Mouse (Mus musculus) liver, embryonic 12.5 days (tissue): ENCODE results near the gene Ankrd6. TPM values are rescaled to one million over a fixed set of nuclear protein-coding genes. Genes with fewer than 3 reads are reported as not detected.
"Not testable (repeated sequence)": the region's sequence is repeated elsewhere in the genome, so short reads cannot be mapped to it uniquely, and the experiment has no call there.

ENCODE experiments used
- ATAC-seq: fragments of 200-750 bp; cut with Nextera tagmentation; 2 replicates; pipeline ENCODE4 v1.8.0; 2017; ENCODE audit warnings: moderate number of reproducible peaks, mild to moderate bottlenecking, moderate library complexity
- H3K27ac ChIP-seq: fragments of 300-500 bp; sonication (generic); 2 replicates; pipeline ENCODE4 v1.5.1; 2016; ENCODE audit warnings: mild to moderate bottlenecking
- H3K27me3 ChIP-seq: fragments of 300-500 bp; sonication (generic); replicated peaks from 2 replicates; pipeline ENCODE4 v1.6.1; 2016; ENCODE audit warnings: mild to moderate bottlenecking, moderate library complexity
- H3K36me3 ChIP-seq: fragments of 300-500 bp; sonication (generic); 2 replicates; pipeline ENCODE4 v1.6.1; 2016; ENCODE audit warnings: mild to moderate bottlenecking, moderate library complexity
- H3K4me1 ChIP-seq: fragments of 300-500 bp; sonication (generic); 2 replicates; pipeline ENCODE4 v1.6.1; 2016
- H3K4me2 ChIP-seq: fragments of 300-500 bp; sonication (generic); 2 replicates; pipeline ENCODE4 v1.6.1; 2016; ENCODE audit warnings: mild to moderate bottlenecking, moderate library complexity
- H3K4me3 ChIP-seq: fragments of 300-500 bp; sonication (generic); 2 replicates; pipeline ENCODE4 v1.5.1; 2016; ENCODE audit warnings: mild to moderate bottlenecking, moderate library complexity
- H3K9ac ChIP-seq: fragments of 300-500 bp; sonication (generic); 2 replicates; pipeline ENCODE4 v1.6.1; 2016; ENCODE audit warnings: mild to moderate bottlenecking, moderate library complexity
- H3K9me3 ChIP-seq: fragments of 300-500 bp; sonication (generic); replicated peaks from 2 replicates; pipeline ENCODE4 v1.6.1; 2016; ENCODE audit warnings: mild to moderate bottlenecking, moderate library complexity
- WGBS: fragments of 180-500 bp; shearing (Covaris S2); methylation state at CpG from one replicate; pipeline ENCODE4 v1.1.7; 2016; ENCODE audit not compliant: insufficient replicate concordance; 5-methylcytosine and 5-hydroxymethylcytosine counted together
- polyA plus RNA-seq: library from polyadenylated mRNA; unstranded; fragments of >200 nt; fragmentation: Nextera tagmentation; extraction: Ambion mirVana; gene quantifications from 2 replicates; pipeline ENCODE4 v1.2.1, GENCODE M21; 2016

The Ankrd6 gene
- polyA plus RNA-seq, 1 experiment from 2014 or later: 1.5 TPM

DNA sequence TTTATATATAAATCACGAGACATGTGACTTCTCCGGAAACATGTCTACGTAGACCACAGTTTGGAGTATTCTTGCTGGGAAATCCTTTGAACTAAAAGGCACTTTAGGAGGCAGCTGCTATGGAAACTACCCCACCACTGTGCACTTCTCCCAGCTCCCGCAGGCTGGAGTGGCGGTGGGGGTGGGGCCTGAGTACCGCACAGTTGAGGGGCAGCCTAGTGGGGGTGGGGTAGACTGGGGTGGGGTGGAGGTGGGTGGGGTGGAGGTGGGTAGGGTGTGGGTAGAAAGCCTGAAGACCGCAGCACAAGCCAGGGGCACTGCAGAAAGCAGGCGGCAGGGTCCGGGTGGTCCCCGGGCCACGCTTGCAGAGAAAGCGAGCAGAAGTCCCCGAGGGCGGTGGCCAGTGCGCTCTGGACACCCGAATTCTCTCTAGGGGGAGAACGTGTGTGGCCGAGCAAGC lies 32.1 kb upstream of the Ankrd6 start, which contains the start of gene Rragd:
TSS of gene Rragd (plus strand) at position 322 of the 460 bp plus-strand sequence.
- peak; percentile 8; the same call in 1 of the 2 replicates for ATAC-seq
- Histone ChIP-seq H3K4me2 (peak within 1 kb of the TSS; percentile 99), H3K27ac (peak within 1 kb of the TSS; percentile 56; the same call in 1 of the 2 replicates), H3K36me3 (no peaks in the 10 kb centered on the region), H3K9ac (peak within 1 kb of the TSS; percentile 78), H3K9me3 (peaks cover 4% of the 10 kb centered on the region; the same call in 1 of the 2 replicates), H3K27me3 (peaks cover 71% of the 10 kb centered on the region), H3K4me1 (peaks cover 81% of the 10 kb centered on the region), H3K4me3 (peak within 1 kb of the TSS; percentile 71)
- under 1% methylated on average over 18 of the region's 18 CpGs for WGBS

DNA sequence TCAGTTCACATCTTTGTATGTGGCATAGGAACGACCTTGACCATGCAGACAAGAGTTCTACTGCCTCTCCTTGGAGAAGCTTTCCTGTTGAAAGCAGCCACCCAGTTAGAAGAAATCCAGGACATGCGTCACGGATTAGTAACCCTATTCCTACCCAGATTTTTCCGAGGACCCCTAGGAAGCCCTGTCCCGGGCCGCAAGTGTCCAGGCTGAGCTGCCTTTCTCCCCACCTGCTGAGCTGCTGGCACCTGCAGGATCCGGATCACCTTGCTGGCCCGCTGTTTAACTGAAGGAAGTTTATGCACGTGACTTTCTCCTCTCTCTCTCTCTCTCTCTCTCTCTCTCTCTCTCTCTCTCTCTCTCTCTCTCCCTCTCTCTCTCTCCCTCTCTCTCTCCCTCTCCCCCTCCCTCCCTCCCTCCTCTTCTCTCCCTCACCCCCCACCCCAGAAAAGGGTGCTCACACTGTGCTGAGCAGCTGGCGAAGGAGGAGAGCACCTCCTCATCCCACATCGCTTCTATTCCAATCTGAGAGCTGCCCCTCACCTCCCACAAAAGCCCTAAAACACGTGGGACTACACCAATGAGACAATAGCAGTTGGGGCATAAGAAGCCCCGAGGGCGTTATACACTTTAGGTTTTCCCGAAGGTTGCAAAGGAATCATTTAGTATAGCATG lies 31.5 kb upstream of the Ankrd6 start:
- peaks cover 75% of the 10 kb centered on the region for H3K4me1 ChIP-seq
- 0 out of 2 replicates have a peak overlapping the region, but pooled peaks have one; percentile 20 for H3K27ac ChIP-seq
- no peak for ATAC-seq
- H3K27me3 ChIP-seq: peaks cover 71% of the 10 kb centered on the region
- H3K4me2 ChIP-seq: peak overlapping the region; percentile 99
- peak overlapping the region; percentile 78; the same call in 1 of the 2 replicates for H3K9ac ChIP-seq
- 4% methylated on average over 15 of the region's 15 CpGs for WGBS
- peak overlapping the region; percentile 71 for H3K4me3 ChIP-seq
- H3K36me3 ChIP-seq: no peaks in the 10 kb centered on the region
- H3K9me3 ChIP-seq: peaks cover 4% of the 10 kb centered on the region; the same call in 1 of the 2 replicates

DNA sequence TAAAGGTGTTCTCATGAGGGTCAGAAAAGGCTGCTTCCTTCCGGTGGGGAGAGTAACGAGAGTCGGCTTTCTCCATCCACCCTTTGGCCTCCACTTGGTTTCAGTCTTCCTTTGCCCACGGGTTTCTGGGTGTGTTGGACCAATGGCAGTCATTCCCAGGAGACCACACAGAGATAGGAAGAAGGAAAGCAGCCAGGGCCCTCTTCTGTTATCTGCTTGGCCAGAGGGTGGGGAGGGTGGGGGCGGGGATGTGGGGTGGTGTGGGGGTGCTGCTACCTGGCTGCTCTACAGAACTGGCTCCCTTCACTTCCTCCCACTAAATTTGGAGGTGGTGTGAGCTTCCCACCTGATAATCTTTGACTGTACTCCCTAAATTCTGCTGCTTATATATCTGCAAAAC lies 31.0 kb upstream of the Ankrd6 start:
- WGBS: 3% methylated on average over 5 of the region's 5 CpGs
- peak; percentile 61; the same call in 1 of the 2 replicates for ATAC-seq

DNA sequence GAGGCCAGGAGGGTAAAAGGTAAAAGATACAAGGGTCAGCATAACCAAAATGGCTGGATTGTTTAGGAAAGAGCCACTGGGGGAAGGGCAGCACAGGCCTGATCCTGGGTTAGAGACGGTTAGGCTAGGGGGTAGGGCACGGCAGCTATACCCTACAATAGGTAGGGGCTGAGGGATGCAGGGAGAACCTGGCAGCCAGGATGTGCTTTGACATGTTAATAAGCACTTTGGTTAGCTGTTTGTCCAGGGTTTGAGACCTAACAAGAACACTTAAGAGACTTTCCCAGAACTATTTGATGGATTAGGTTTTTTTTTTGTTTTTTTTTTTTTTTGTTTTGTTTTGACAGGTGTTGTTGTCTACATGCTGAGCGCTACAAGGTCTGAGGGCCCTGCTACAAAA lies 29.4 kb upstream of the Ankrd6 start:
- peaks cover 54% of the 10 kb centered on the region for H3K4me1 ChIP-seq
- H3K4me3 ChIP-seq: no peak overlapping the region
- peaks cover 58% of the 10 kb centered on the region for H3K27me3 ChIP-seq
- H3K9ac ChIP-seq: no peak overlapping the region
- H3K4me2 ChIP-seq: no peak overlapping the region
- no peak for ATAC-seq
- 71% methylated on average over 3 of the region's 3 CpGs for WGBS
- 0 out of 2 replicates have a peak, but pooled peaks cover under 1% of the 10 kb centered on the region for H3K9me3 ChIP-seq
- H3K36me3 ChIP-seq: no peaks in the 10 kb centered on the region
- no peak overlapping the region for H3K27ac ChIP-seq

More for the DNA sequence above, 31.0 kb upstream of the Ankrd6 start:
- peaks cover 4% of the 10 kb centered on the region; the same call in 1 of the 2 replicates for H3K9me3 ChIP-seq
- peaks cover 71% of the 10 kb centered on the region for H3K27me3 ChIP-seq
- H3K4me1 ChIP-seq: peaks cover 69% of the 10 kb centered on the region
- H3K27ac ChIP-seq: no peak overlapping the region
- 0 out of 2 replicates have a peak overlapping the region, but pooled peaks have one; percentile 78 for H3K9ac ChIP-seq
- H3K4me2 ChIP-seq: peak overlapping the region; percentile 99
- H3K4me3 ChIP-seq: peak overlapping the region; percentile 71
- no peaks in the 10 kb centered on the region for H3K36me3 ChIP-seq

DNA sequence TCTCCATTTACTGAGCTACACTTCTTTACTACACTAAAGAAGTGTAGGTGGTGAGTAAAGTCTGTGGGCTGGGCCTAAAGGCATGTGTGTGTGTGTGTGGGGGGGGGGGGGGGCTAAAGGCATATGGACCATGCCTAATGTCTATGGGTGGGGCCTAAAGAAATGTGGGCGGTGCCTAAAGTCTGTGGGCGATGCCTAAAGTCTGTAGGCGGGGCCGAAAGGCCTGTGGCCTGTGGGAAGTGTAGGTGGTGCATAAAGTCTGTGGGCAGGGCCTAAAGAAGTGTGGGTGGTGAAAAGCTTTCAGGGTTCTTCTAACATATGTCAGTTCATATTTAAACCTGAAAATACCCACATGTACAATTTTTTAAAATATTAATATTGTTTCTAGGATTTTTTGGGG lies 26.7 kb upstream of the Ankrd6 start:
- 70% methylated on average over 4 of the region's 4 CpGs for WGBS
- peaks cover 27% of the 10 kb centered on the region for H3K4me1 ChIP-seq
- H3K9ac ChIP-seq: no peak overlapping the region
- H3K27ac ChIP-seq: no peak overlapping the region
- ATAC-seq: peak; percentile 48; the same call in 1 of the 2 replicates
- peaks cover 20% of the 10 kb centered on the region for H3K9me3 ChIP-seq
- no peaks in the 10 kb centered on the region for H3K36me3 ChIP-seq
- no peak overlapping the region for H3K4me3 ChIP-seq
- no peak overlapping the region for H3K4me2 ChIP-seq
- peaks cover 31% of the 10 kb centered on the region for H3K27me3 ChIP-seq

DNA sequence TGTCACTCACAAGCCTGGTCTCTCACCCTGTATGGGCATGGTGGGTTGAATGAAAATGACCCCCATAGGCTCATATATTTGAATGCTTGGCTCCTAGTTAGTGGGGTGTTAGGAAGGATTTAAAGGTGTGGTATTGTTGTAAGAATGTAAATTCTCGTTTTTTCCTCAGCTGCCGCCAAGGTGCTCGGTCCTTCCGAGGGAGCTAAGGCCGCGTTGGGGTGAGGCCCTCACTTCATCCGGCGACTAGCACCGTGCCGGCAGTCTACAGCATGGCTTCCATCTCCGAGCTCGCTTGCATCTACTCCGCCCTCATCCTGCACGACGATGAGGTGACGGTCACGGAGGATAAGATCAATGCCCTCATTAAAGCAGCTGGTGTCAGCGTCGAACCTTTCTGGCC lies 14.0 kb upstream of the Ankrd6 start:
- not testable (repeated sequence) for H3K4me2 ChIP-seq, H3K4me1 ChIP-seq, H3K9me3 ChIP-seq, H3K4me3 ChIP-seq, H3K27me3 ChIP-seq, ATAC-seq, H3K36me3 ChIP-seq, H3K27ac ChIP-seq, H3K9ac ChIP-seq
- 73% methylated on average over 19 of the region's 19 CpGs for WGBS

DNA sequence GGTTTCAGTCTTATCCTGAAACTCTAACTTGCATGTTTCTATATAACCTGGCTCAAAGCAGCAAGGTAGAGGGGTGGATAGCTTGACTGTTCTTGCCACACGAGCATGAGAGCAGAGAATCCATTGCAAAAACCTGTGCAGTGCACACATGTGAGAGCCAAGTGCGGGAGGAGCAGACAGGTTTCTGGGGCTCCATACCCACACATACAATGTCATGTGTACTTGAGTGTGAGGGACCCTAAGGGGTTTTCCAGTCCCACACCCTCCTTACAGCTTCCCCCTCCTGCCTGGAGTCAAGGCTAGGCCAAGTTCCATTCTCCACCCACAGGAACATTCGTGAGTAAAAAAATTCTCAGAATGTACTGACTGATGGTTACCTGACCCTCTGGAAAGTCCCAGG lies 10.8 kb upstream of the Ankrd6 start:
- Histone ChIP-seq H3K4me1 (peaks cover 7% of the 10 kb centered on the region), H3K4me2 (no peak overlapping the region), H3K4me3 (no peak overlapping the region), H3K27ac (no peak overlapping the region), H3K27me3 (0 out of 2 replicates have a peak, but pooled peaks cover 2% of the 10 kb centered on the region), H3K9ac (no peak overlapping the region), H3K36me3 (no peaks in the 10 kb centered on the region), H3K9me3 (no peaks in the 10 kb centered on the region)
- ATAC-seq: no peak
- 67% methylated on average over 3 of the region's 3 CpGs for WGBS

DNA sequence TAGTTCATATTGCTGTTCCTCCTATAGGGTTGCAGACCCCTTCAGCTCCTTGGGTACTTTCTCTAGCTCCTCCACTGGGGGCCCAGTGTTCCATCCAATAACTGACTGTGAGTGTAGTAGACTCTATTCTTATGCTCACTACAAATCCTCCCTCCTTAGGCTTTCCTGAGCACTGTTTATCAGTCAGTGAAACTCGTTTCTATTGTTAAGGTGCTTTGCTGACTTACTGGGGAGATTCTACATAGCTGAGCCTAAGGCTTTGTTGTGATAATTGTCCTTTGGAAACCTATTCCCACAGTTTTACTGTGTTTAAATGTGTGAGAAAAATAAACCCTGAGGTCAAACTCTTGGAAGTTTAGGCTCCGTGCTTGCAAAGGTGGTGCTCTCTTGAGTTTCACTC lies 5.8 kb upstream of the Ankrd6 start:
- Histone ChIP-seq H3K4me2 (no peak overlapping the region), H3K4me3 (no peak overlapping the region), H3K27ac (no peak overlapping the region), H3K36me3 (no peaks in the 10 kb centered on the region), H3K9ac (no peak overlapping the region), H3K4me1 (peaks cover 11% of the 10 kb centered on the region), H3K9me3 (no peaks in the 10 kb centered on the region), H3K27me3 (peaks cover 36% of the 10 kb centered on the region)
- 48% methylated on average over 2 of the region's 2 CpGs for WGBS
- no peak for ATAC-seq

DNA sequence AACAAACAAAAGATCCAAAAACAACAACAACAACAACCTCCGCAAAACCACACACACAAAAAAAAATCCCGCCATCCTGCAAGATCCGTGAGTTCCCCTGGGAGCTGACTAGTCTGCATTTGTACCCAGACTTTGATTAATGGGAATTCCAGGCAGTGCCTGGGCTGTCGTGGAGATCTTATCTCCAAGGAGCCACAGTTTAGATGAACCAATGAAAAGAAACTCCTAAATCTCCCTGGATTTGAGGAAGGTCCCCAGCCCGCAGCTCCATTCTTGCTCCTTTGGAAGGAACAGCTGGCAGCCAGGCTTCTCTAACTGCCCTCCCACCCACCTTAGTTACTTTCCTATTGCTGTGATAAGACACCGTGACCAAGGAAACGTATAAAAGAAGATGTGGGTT lies 2.0 kb upstream of the Ankrd6 start:
- peaks cover 20% of the 10 kb centered on the region for H3K4me1 ChIP-seq
- H3K9ac ChIP-seq: no peak overlapping the region
- H3K36me3 ChIP-seq: no peaks in the 10 kb centered on the region
- no peak overlapping the region for H3K4me2 ChIP-seq
- H3K9me3 ChIP-seq: no peaks in the 10 kb centered on the region
- 9% methylated on average over 7 of the region's 7 CpGs for WGBS
- ATAC-seq: no peak
- no peak overlapping the region for H3K4me3 ChIP-seq
- H3K27ac ChIP-seq: no peak overlapping the region
- peaks cover 71% of the 10 kb centered on the region for H3K27me3 ChIP-seq

DNA sequence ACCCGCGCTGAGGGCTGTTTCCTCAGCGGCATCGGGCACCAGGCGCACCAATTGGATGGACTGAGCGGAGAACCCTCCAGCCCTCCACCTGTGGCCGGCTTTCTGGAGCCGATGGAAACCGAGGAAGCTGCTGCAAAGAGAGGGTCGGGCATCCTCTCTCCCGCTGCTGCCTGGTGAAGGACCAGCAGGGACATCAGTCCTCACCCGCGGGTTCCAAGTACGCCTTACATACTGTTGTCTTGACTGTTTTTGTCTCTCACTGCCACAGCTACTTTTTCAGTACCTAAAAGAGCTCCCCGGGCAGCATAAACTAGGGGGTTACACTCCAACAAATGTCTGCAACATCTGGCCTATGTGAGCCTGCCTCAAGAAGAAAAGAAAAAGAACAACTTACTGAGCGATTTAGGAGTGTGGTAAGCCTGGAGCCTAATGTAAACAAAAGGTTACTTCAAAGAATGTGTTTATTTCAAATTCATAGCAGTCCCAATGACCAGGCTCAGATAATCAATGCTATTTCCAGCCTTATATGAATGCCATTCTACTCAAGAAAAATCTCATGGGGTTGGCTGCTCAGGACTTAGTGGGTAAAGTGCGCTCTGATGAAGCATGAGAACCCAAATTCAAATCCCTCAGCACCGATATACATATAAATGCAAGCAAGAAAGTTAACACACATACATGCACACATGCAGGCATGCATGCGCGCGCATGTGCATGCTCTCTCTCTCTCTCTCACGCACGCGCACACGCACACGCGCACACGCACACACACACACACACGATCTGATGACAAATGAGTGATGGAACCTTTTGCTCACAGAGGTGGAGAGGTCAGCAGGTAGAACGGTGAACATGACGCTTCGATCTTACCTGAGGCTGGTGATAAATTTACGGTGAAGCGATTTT lies 647 bp upstream of the Ankrd6 start:
- 7% methylated on average over 34 of the region's 34 CpGs for whole genome bisulfite sequencing
- H3K4me2 ChIP-seq: peak overlapping the region; percentile 96
- 0 out of 2 replicates have a peak overlapping the region, but pooled peaks have one; percentile 60 for H3K9ac ChIP-seq
- H3K27me3 ChIP-seq: peaks cover 77% of the 10 kb centered on the region
- 0 out of 2 replicates have a peak, but pooled peaks have one; percentile 42 for ATAC-seq
- H3K4me3 ChIP-seq: peak overlapping the region; percentile 66
- no peaks in the 10 kb centered on the region for H3K36me3 ChIP-seq
- no peak overlapping the region for H3K27ac ChIP-seq
- H3K4me1 ChIP-seq: peaks cover 18% of the 10 kb centered on the region
- H3K9me3 ChIP-seq: no peaks in the 10 kb centered on the region

DNA sequence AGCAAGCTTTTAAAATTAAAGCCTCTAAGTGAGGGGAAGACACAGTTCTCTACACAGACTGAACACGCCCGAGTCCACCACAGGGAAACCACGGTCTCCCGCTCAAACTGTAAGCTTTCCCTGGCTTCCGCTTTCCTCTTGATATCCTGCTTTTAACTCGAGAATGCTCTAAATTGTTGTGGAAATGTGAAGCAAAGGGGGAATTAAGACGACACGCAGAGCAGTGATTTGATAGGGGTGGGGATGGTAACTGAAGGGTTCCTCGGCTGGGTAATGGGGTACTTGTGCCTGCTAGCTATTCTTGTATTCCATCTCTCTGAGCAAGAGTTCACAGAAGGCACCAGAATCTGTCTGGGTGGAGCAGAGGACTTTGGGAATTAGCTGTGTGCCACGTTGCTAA lies 1.9 kb downstream of the Ankrd6 start:
- Histone ChIP-seq H3K4me3 (no peak overlapping the region), H3K27me3 (peaks cover 66% of the 10 kb centered on the region), H3K9me3 (no peaks in the 10 kb centered on the region), H3K4me2 (no peak overlapping the region), H3K9ac (no peak overlapping the region), H3K27ac (no peak overlapping the region), H3K4me1 (peaks cover 18% of the 10 kb centered on the region), H3K36me3 (no peaks in the 10 kb centered on the region)
- WGBS: 30% methylated on average over 10 of the region's 10 CpGs
- ATAC-seq: no peak
